Mouse (Mus musculus): ENCODE data around the gene Nr1d1. TPM values are rescaled to one million over a fixed set of nuclear protein-coding genes. Genes with fewer than 3 reads are reported as not detected.

Gene Nr1d1
- total and polyA plus RNA-seq, 3 experiments, result 2.0 to 5.6 TPM; not detected in 1

- H3K9ac ChIP-seq (ENCODE audit: control insufficient read depth, low read depth, low read length, poor library complexity, severe bottlenecking), result peak overlapping the region; percentile 84
- H3K9me3 ChIP-seq (replicated peaks; ENCODE audit: insufficient read depth, low read length), result no peaks in the 10 kb centered on the region
- peak overlapping the region; percentile 70 for H3K27ac ChIP-seq (ENCODE audit: control insufficient read depth, low read depth, low read length)
- peaks cover 12 to 33% of the 10 kb centered on the region in 2 experiments for H3K4me1 ChIP-seq (ENCODE audit: control insufficient read depth in 1 of 2, insufficient read depth in 2 of 2, low read length in 2 of 2)
- no peaks in the 10 kb centered on the region for H3K27me3 ChIP-seq (ENCODE audit: control insufficient read depth in 1 of 2, insufficient read depth in 2 of 2, low read length in 2 of 2)
- peaks cover 14 to 32% of the 10 kb centered on the region in 2 experiments for H3K36me3 ChIP-seq (ENCODE audit: control insufficient read depth in 1 of 2, insufficient read depth in 2 of 2, low read length in 2 of 2)
- peak overlapping the region; percentile 65 to 90 for H3K4me3 ChIP-seq (ENCODE audit: control insufficient read depth in 1 of 2, insufficient read depth in 1 of 2, low read depth in 2 of 2, low read length in 2 of 2)
- TF ChIP-seq NELFE (IDR thresholded peaks at IDR 0.05; ENCODE audit: low read depth, low read length) (peak; percentile 1; the same call in 1 of the 2 replicates), TCF12 (IDR thresholded peaks at IDR 0.05; ENCODE audit: low read depth, low read length) (no peak), POLR2AphosphoS2 (IDR thresholded peaks at IDR 0.05; ENCODE audit: low read length) (no peak), UBTF (IDR thresholded peaks at IDR 0.05; ENCODE audit: borderline replicate concordance, insufficient read depth, low read depth, low read length) (peak; percentile 92; the same call in 1 of the 2 replicates), GATA1 (IDR thresholded peaks at IDR 0.05; ENCODE audit: low read depth, low read length) (no peak), CHD1 (IDR thresholded peaks at IDR 0.05; ENCODE audit: low read depth, low read length) (0 out of 2 replicates have a peak, but pooled peaks have one; percentile 29), POLR2A (IDR thresholded peaks at IDR 0.05; ENCODE audit: control insufficient read depth in 1 of 2, insufficient read depth in 1 of 2, low read depth in 1 of 2, low read length in 2 of 2, poor library complexity in 1 of 2) (peak in 1 of 2 experiments; percentile 39; a peak in 2 of 4 replicates), CTCF (IDR thresholded peaks at IDR 0.05 in 2 of 3, conservative IDR thresholded peaks at IDR 0.05 in 1 of 3; ENCODE audit: control insufficient read depth in 1 of 3, insufficient read depth in 1 of 3, low read depth in 2 of 3, low read length in 3 of 3, poor library complexity in 1 of 3, severe bottlenecking in 1 of 3) (no peak), ZMIZ1 (IDR thresholded peaks at IDR 0.05; ENCODE audit: low read depth, low read length) (0 out of 2 replicates have a peak, but pooled peaks have one; percentile 21)
- peak; percentile 66 for DNase-seq (ENCODE audit: low read depth, low spot score)
- H3K79me2 ChIP-seq (ENCODE audit: control insufficient read depth, insufficient read depth, low read length, poor library complexity), result peaks cover 45% of the 10 kb centered on the region
Measured at GRCm38 (mm10) chr11:98795714-98796514, 20.8 kb upstream of the Nr1d1 start.

DNA sequence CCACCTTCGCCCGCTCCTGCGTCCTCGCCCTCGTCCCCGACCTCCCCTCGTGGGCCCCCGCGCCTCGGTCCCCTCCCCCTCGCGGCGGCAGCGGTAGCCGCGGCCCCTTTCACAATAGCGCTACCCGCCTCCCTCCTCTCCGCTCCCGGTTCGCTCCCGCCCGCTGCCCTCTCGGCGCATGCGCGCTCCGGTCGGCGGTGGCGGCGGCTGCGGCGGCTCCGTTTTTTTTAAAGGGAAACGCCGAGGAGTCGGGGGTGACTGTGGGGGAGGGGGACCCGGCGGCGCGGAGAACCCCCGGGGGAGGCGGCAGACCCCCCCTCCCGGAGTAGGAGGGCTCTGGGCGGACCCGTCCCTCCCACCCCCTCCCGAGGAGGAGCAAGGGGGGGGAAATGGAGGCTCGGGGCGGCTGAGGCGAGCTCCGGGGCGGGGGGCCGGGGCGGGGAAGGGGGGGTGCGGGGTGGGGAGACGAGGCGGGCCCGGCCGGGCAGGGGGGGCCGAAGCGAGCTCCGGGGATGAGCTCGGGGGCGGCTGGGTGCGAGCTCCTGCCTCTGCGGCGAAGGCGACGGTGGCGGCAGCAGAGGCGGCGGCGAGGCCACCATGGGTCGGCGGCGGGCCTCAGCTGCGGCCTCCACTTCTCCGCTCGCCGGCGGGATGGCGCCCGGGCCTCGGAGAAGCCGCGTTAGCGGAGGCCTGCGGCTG is 20.0 kb upstream of the Nr1d1 start, which contains the start of gene Msl1:
Gene Msl1 (plus strand): TSS at position 502 of the 699 bp plus-strand sequence.
- H3K9ac ChIP-seq (ENCODE audit: control insufficient read depth, low read depth, low read length, poor library complexity, severe bottlenecking), result peak within 1 kb of the TSS; percentile 84
- peaks cover 45% of the 10 kb centered on the region for H3K79me2 ChIP-seq (ENCODE audit: control insufficient read depth, insufficient read depth, low read length, poor library complexity)
- TF ChIP-seq CTCF (IDR thresholded peaks at IDR 0.05 in 2 of 3, conservative IDR thresholded peaks at IDR 0.05 in 1 of 3; ENCODE audit: control insufficient read depth in 1 of 3, insufficient read depth in 1 of 3, low read depth in 2 of 3, low read length in 3 of 3, poor library complexity in 1 of 3, severe bottlenecking in 1 of 3), result 0 out of 6 replicates have a peak, but pooled peaks of 1 of the 3 experiments have one; percentile 1
- TF ChIP-seq HCFC1 (IDR thresholded peaks at IDR 0.05; ENCODE audit: low read depth, low read length), result peak; percentile 76
- no peak; the same call in 1 of the 2 replicates for TF ChIP-seq SMC3 (IDR thresholded peaks at IDR 0.05; ENCODE audit: low read depth, low read length)
- peak; percentile 50; the same call in 1 of the 2 replicates for TF ChIP-seq TCF12 (IDR thresholded peaks at IDR 0.05; ENCODE audit: low read depth, low read length)
- TF ChIP-seq EP300 (IDR thresholded peaks at IDR 0.05; ENCODE audit: low read depth in 1 of 2, low read length in 2 of 2), result peak in 1 of 2 experiments; percentile 17; a peak in 1 of 4 replicates
- TF ChIP-seq ZNF384 (IDR thresholded peaks at IDR 0.05; ENCODE audit: low read depth, low read length), result peak; percentile 86
- TF ChIP-seq TAL1 (IDR thresholded peaks at IDR 0.05; ENCODE audit: low read length), result no peak
- TF ChIP-seq MAZ (IDR thresholded peaks at IDR 0.05; ENCODE audit: low read depth, low read length), result peak; percentile 98; the same call in 1 of the 2 replicates
- TF ChIP-seq POLR2A (IDR thresholded peaks at IDR 0.05; ENCODE audit: control insufficient read depth in 1 of 2, insufficient read depth in 1 of 2, low read depth in 1 of 2, low read length in 2 of 2, poor library complexity in 1 of 2), result peak; percentile 84 to 93; a peak in 3 of 4 replicates
- TF ChIP-seq NRF1 (IDR thresholded peaks at IDR 0.05; ENCODE audit: insufficient read depth, low read depth, low read length, poor library complexity, severe bottlenecking), result peak; percentile 89
- TF ChIP-seq ZMIZ1 (IDR thresholded peaks at IDR 0.05; ENCODE audit: low read depth, low read length), result no peak; the same call in 1 of the 2 replicates
- 0 out of 2 replicates have a peak, but pooled peaks have one; percentile 28 for TF ChIP-seq ELF1 (IDR thresholded peaks at IDR 0.05; ENCODE audit: low read depth, low read length)
- H3K27me3 ChIP-seq (ENCODE audit: control insufficient read depth in 1 of 2, insufficient read depth in 2 of 2, low read length in 2 of 2), result no peaks in the 10 kb centered on the region
- peak within 1 kb of the TSS; percentile 88 for H3K27ac ChIP-seq (ENCODE audit: control insufficient read depth, low read depth, low read length)
- peak; percentile 92 for DNase-seq (ENCODE audit: low read depth, low spot score)
- H3K4me1 ChIP-seq (ENCODE audit: control insufficient read depth in 1 of 2, insufficient read depth in 2 of 2, low read length in 2 of 2), result peaks cover 17 to 40% of the 10 kb centered on the region in 2 experiments
- H3K36me3 ChIP-seq (ENCODE audit: control insufficient read depth in 1 of 2, insufficient read depth in 2 of 2, low read length in 2 of 2), result peaks cover 11 to 38% of the 10 kb centered on the region in 2 experiments
- H3K9me3 ChIP-seq (replicated peaks; ENCODE audit: insufficient read depth, low read length), result no peaks in the 10 kb centered on the region
- peak within 1 kb of the TSS; percentile 65 to 90 for H3K4me3 ChIP-seq (ENCODE audit: control insufficient read depth in 1 of 2, insufficient read depth in 1 of 2, low read depth in 2 of 2, low read length in 2 of 2)

Measured in MEL (cell line).